Mouse (Mus musculus) CH12.LX (cell line): ENCODE results near the gene Wbp2. TPM values are rescaled to one million over a fixed set of nuclear protein-coding genes. Genes with fewer than 3 reads are reported as not detected.

Experiments
- DNase-seq: peaks from one replicate; pipeline ENCODE4 v3.0.0-alpha.2; 2013; ENCODE audit errors: extremely low read depth
- H3K27ac ChIP-seq: 2 replicates; pipeline ENCODE4 v1.5.1; 2012; ENCODE audit warnings: low read depth, mild to moderate bottlenecking, control low read depth, moderate library complexity; ENCODE audit not compliant: insufficient read depth
- H3K27me3 ChIP-seq: replicated peaks from 2 replicates; pipeline ENCODE3; 2012; ENCODE audit warnings: inconsistent platforms
- H3K36me3 ChIP-seq, 2 experiments: replicated peaks in 1 of 2; 2 replicates each; pipeline versions ENCODE3 to v1.6.1; 2012; ENCODE audit warnings: inconsistent platforms in 1 of 2, low read length in 1 of 2, mild to moderate bottlenecking in 1 of 2, mixed read lengths in 1 of 2, moderate library complexity in 1 of 2; ENCODE audit not compliant: control insufficient read depth in 1 of 2, insufficient read depth in 1 of 2
- H3K4me1 ChIP-seq, 2 experiments: 2 replicates each; pipeline ENCODE4 v1.6.1; 2012; ENCODE audit warnings: inconsistent platforms in 1 of 2, moderate library complexity in 1 of 2; ENCODE audit not compliant: insufficient read depth in 2 of 2, control insufficient read depth in 1 of 2
- H3K4me2 ChIP-seq: 2 replicates; pipeline ENCODE4 v1.6.1; 2012; ENCODE audit warnings: low read depth, mild to moderate bottlenecking, control low read depth; ENCODE audit not compliant: poor library complexity, insufficient read depth, severe bottlenecking
- H3K4me3 ChIP-seq, 3 experiments: fragments of 150-350 bp in 1 of 3; sonication (generic) in 1 of 3; replicated peaks in 1 of 3; 2 replicates each; pipeline versions ENCODE3 to v1.5.1; 2011 to 2012; ENCODE audit warnings: low read depth in 2 of 3, low read length in 2 of 3, mild to moderate bottlenecking in 2 of 3, moderate library complexity in 2 of 3, control low read depth in 1 of 3, improper control_type of control experiment in 1 of 3, inconsistent platforms in 1 of 3, mixed read lengths in 1 of 3; ENCODE audit not compliant: poor library complexity in 1 of 3
- H3K79me2 ChIP-seq: replicated peaks from 2 replicates; pipeline ENCODE4 v1.6.1; 2012; ENCODE audit warnings: mild to moderate bottlenecking, moderate library complexity; ENCODE audit not compliant: control insufficient read depth, poor library complexity, insufficient read depth, severe bottlenecking; ENCODE audit errors: extremely low read depth
- H3K9ac ChIP-seq: 2 replicates; pipeline ENCODE4 v1.6.1; 2012; ENCODE audit warnings: low read depth, mild to moderate bottlenecking, control low read depth, moderate library complexity; ENCODE audit not compliant: insufficient read depth
- H3K9me3 ChIP-seq: replicated peaks from 2 replicates; pipeline ENCODE3; 2012; ENCODE audit warnings: low read length, inconsistent platforms, mixed read lengths
- BHLHE40 ChIP-seq: IDR thresholded peaks from 2 replicates; pipeline ENCODE4 v1.6.1; 2011; ENCODE audit warnings: mild to moderate bottlenecking, low read depth, low read length, improper control_type of control experiment
- CHD2 ChIP-seq: IDR thresholded peaks from 2 replicates; pipeline ENCODE4 v1.6.1; 2011; ENCODE audit warnings: low read length, improper control_type of control experiment
- E2F4 ChIP-seq: IDR thresholded peaks from 2 replicates; pipeline ENCODE4 v1.6.1; 2011; ENCODE audit warnings: low read depth, low read length, improper control_type of control experiment; ENCODE audit not compliant: insufficient replicate concordance
- ETS1 ChIP-seq: conservative IDR thresholded peaks from 2 replicates; pipeline ENCODE4 v1.6.1; 2012; ENCODE audit warnings: low read depth, mild to moderate bottlenecking, inconsistent platforms, low read length, improper control_type of control experiment, moderate library complexity
- HCFC1 ChIP-seq: IDR thresholded peaks from 2 replicates; pipeline ENCODE4 v1.6.1; 2012; ENCODE audit warnings: low read depth, mild to moderate bottlenecking, inconsistent platforms, low read length, improper control_type of control experiment
- IRF4 ChIP-seq: IDR thresholded peaks from 2 replicates; pipeline ENCODE4 v1.6.1; 2014; ENCODE audit warnings: low read depth, mild to moderate bottlenecking, inconsistent platforms, low read length, improper control_type of control experiment
- JUN ChIP-seq: IDR thresholded peaks from 2 replicates; pipeline ENCODE4 v1.6.1; 2011; ENCODE audit warnings: low read depth, mild to moderate bottlenecking, low read length, improper control_type of control experiment, moderate library complexity; ENCODE audit not compliant: insufficient read depth
- JUND ChIP-seq: conservative IDR thresholded peaks from 2 replicates; pipeline ENCODE4 v1.6.1; 2011; ENCODE audit warnings: low read depth, low read length, improper control_type of control experiment
- KAT2A ChIP-seq: IDR thresholded peaks from 2 replicates; pipeline ENCODE4 v1.6.1; 2012; ENCODE audit warnings: low read length, improper control_type of control experiment, inconsistent platforms; ENCODE audit not compliant: insufficient replicate concordance
- MAFK ChIP-seq: IDR thresholded peaks from 2 replicates; pipeline ENCODE4 v1.6.1; 2011; ENCODE audit warnings: low read length, improper control_type of control experiment; ENCODE audit not compliant: insufficient replicate concordance
- MAX ChIP-seq: IDR thresholded peaks from 2 replicates; pipeline ENCODE4 v1.6.1; 2011; ENCODE audit warnings: low read length, improper control_type of control experiment
- MAZ ChIP-seq: IDR thresholded peaks from 2 replicates; pipeline ENCODE4 v1.6.1; 2012; ENCODE audit warnings: low read depth, mild to moderate bottlenecking, inconsistent platforms, low read length, improper control_type of control experiment, moderate library complexity
- MEF2A ChIP-seq: IDR thresholded peaks from 2 replicates; pipeline ENCODE4 v1.6.1; 2014; ENCODE audit warnings: low read depth, mild to moderate bottlenecking, inconsistent platforms, low read length, improper control_type of control experiment, borderline replicate concordance
- NELFE ChIP-seq: IDR thresholded peaks from 2 replicates; pipeline ENCODE4 v1.6.1; 2011; ENCODE audit warnings: low read depth, low read length, improper control_type of control experiment
- NRF1 ChIP-seq: IDR thresholded peaks from 2 replicates; pipeline ENCODE4 v1.6.1; 2014; ENCODE audit warnings: low read depth, mild to moderate bottlenecking, inconsistent platforms, low read length, improper control_type of control experiment, moderate library complexity
- POLR2A ChIP-seq: IDR thresholded peaks from 2 replicates; pipeline ENCODE4 v1.6.1; 2011; ENCODE audit warnings: low read depth, mild to moderate bottlenecking, improper control_type of control experiment, low read length
- POLR2AphosphoS2 ChIP-seq: IDR thresholded peaks from 2 replicates; pipeline ENCODE4 v1.6.1; 2011; ENCODE audit warnings: low read depth, low read length, improper control_type of control experiment
- RAD21 ChIP-seq: IDR thresholded peaks from 2 replicates; pipeline ENCODE4 v1.6.1; 2011; ENCODE audit warnings: low read depth, mild to moderate bottlenecking, low read length, improper control_type of control experiment, moderate library complexity
- RCOR1 ChIP-seq: conservative IDR thresholded peaks from 2 replicates; pipeline ENCODE4 v1.6.1; 2012; ENCODE audit warnings: low read depth, mild to moderate bottlenecking, inconsistent platforms, low read length, improper control_type of control experiment
- SIN3A ChIP-seq: IDR thresholded peaks from 2 replicates; pipeline ENCODE4 v1.6.1; 2012; ENCODE audit warnings: low read length, improper control_type of control experiment, inconsistent platforms
- SMC3 ChIP-seq: IDR thresholded peaks from 2 replicates; pipeline ENCODE4 v1.6.1; 2011; ENCODE audit warnings: low read depth, low read length, improper control_type of control experiment
- TBP ChIP-seq: conservative IDR thresholded peaks from 2 replicates; pipeline ENCODE4 v1.6.1; 2011; ENCODE audit warnings: low read depth, low read length, improper control_type of control experiment
- TCF12 ChIP-seq: IDR thresholded peaks from 2 replicates; pipeline ENCODE4 v1.6.1; 2014; ENCODE audit warnings: low read depth, mild to moderate bottlenecking, inconsistent platforms, low read length, improper control_type of control experiment
- USF1 ChIP-seq: IDR thresholded peaks from 2 replicates; pipeline ENCODE4 v1.6.1; 2014; ENCODE audit warnings: low read depth, mild to moderate bottlenecking, inconsistent platforms, low read length, improper control_type of control experiment
- USF2 ChIP-seq: conservative IDR thresholded peaks from 2 replicates; pipeline ENCODE4 v1.6.1; 2011; ENCODE audit warnings: low read depth, low read length, improper control_type of control experiment
- ZC3H11A ChIP-seq: IDR thresholded peaks from 2 replicates; pipeline ENCODE4 v1.6.1; 2012; ENCODE audit warnings: low read depth, mild to moderate bottlenecking, inconsistent platforms, low read length, improper control_type of control experiment
- ZMIZ1 ChIP-seq: IDR thresholded peaks from 2 replicates; pipeline ENCODE4 v1.6.1; 2012; ENCODE audit warnings: low read depth, mild to moderate bottlenecking, inconsistent platforms, low read length, improper control_type of control experiment
- ZNF384 ChIP-seq: IDR thresholded peaks from 2 replicates; pipeline ENCODE4 v1.6.1; 2012; ENCODE audit warnings: low read depth, low read length, improper control_type of control experiment, inconsistent platforms
- dilution Hi-C: fragments of 300-500 bp; cut with MboI; formaldehyde crosslinking; loops from 2 replicates; pipeline ENCODE4 v1.14.3; 2020; ENCODE audit warnings: low sequenced_read_pairs; ENCODE audit not compliant: extremely low pct_unique_long_range_greater_than_20kb, extremely low pct_ligation_motif_present
- in situ Hi-C: fragments of 300-500 bp; cut with MboI; formaldehyde crosslinking; loops from 3 replicates; pipeline ENCODE4 v1.14.3; 2019; ENCODE audit warnings: low sequenced_read_pairs, low pct_ligation_motif_present, low pct_unique_long_range_greater_than_20kb, mixed read lengths
- polyA plus RNA-seq: library from polyadenylated mRNA; unstranded; fragments of >175 nt; gene quantifications from 2 replicates; pipeline ENCODE4 v1.2.1, GENCODE M21; 2012; ENCODE audit warnings: low read depth; ENCODE audit not compliant: insufficient read length
- total RNA-seq, 2 experiments: library from RNA; depleted of rRNA; stranded (reverse); fragments of 300-350 nt in 1 of 2; fragments of >200 nt in 1 of 2; gene quantifications; 2 replicates each; pipeline ENCODE4 v1.2.3; 2012 to 2014

Wbp2 gene
- total and polyA plus RNA-seq, 3 experiments, result 15.2 to 97.1 (median 30.7) TPM

- in situ Hi-C loops, result no loop called here
- H3K9me3 ChIP-seq, result peaks cover 12% of the 10 kb centered on the region
- DNase-seq, result no peak
- dilution Hi-C loops, result no loop called here
- no peak overlapping the region for H3K4me2 ChIP-seq
- H3K27me3 ChIP-seq, result no peaks in the 10 kb centered on the region
- no peak overlapping the region for H3K27ac ChIP-seq
- TF ChIP-seq MAZ, result no peak
- no peak for TF ChIP-seq NRF1
- no peak for TF ChIP-seq KAT2A
- TF ChIP-seq IRF4, result no peak
- TF ChIP-seq JUND, result no peak
- no peak for TF ChIP-seq SIN3A
- TF ChIP-seq POLR2AphosphoS2, result no peak
- TF ChIP-seq POLR2A, result no peak
- TF ChIP-seq CHD2, result no peak
- TF ChIP-seq HCFC1, result no peak
- no peak for TF ChIP-seq USF1
- no peak for TF ChIP-seq JUN
- no peak for TF ChIP-seq ZC3H11A
- TF ChIP-seq USF2, result no peak
- TF ChIP-seq TCF12, result no peak
- TF ChIP-seq ETS1, result no peak
- TF ChIP-seq BHLHE40, result no peak
- H3K9ac ChIP-seq, result no peak overlapping the region
- H3K36me3 ChIP-seq, result no peaks in the 10 kb centered on the region
- H3K4me1 ChIP-seq, result peaks cover 12 to 13% of the 10 kb centered on the region in 2 experiments
- no peak overlapping the region for H3K4me3 ChIP-seq
- no peaks in the 10 kb centered on the region for H3K79me2 ChIP-seq
Measured at GRCm38 (mm10) chr11:116110540-116110939, 23.7 kb upstream of the Wbp2 start.

GRCm38 (mm10) chr11:116110131-116110530 lies 23.3 kb upstream of the Wbp2 start:
- dilution Hi-C loops, result no loop called here
- TF ChIP-seq MAX, result no peak
- TF ChIP-seq POLR2A, result no peak
- no peak for TF ChIP-seq ZMIZ1
- TF ChIP-seq ETS1, result no peak
- TF ChIP-seq RAD21, result no peak
- no peak for TF ChIP-seq NELFE
- no peak for TF ChIP-seq MAFK
- no peak for TF ChIP-seq E2F4
- TF ChIP-seq MEF2A, result no peak
- TF ChIP-seq SMC3, result no peak
- TF ChIP-seq SIN3A, result no peak
- no peak for TF ChIP-seq BHLHE40
- no peak for TF ChIP-seq HCFC1
- no peak for TF ChIP-seq ZNF384
- TF ChIP-seq RCOR1, result no peak
- TF ChIP-seq TBP, result no peak
- no peak for TF ChIP-seq TCF12
- TF ChIP-seq USF2, result no peak
- TF ChIP-seq, all 38 proteins: peak for 0
- H3K36me3 ChIP-seq, result no peaks in the 10 kb centered on the region
- H3K27me3 ChIP-seq, result no peaks in the 10 kb centered on the region
- DNase-seq, result no peak
- H3K9me3 ChIP-seq, result peaks cover 12% of the 10 kb centered on the region
- H3K4me2 ChIP-seq, result no peak overlapping the region
- in situ Hi-C loops, result no loop called here
- H3K4me3 ChIP-seq, result no peak overlapping the region
- H3K4me1 ChIP-seq, result peaks cover 12 to 13% of the 10 kb centered on the region in 2 experiments
- no peaks in the 10 kb centered on the region for H3K79me2 ChIP-seq
- H3K27ac ChIP-seq, result no peak overlapping the region
- no peak overlapping the region for H3K9ac ChIP-seq
